Mouse (Mus musculus): ENCODE measurements at regions not wholly inside any gene's neighbourhood (a gene's known extent, or its start where the extent isn't known, plus 50 kb on each side); places are given as distances from the start of the nearest gene placed in this dataset.

- DNase-seq (ENCODE audit: low spot score in 2 of 2), result no peak
These were observed 211.7 kb upstream of the Rbfox1 start for GRCm38 (mm10) chr16:5673372-5673960.

- no peak for DNase-seq (ENCODE audit: low spot score in 2 of 2)
These were observed 212.3 kb upstream of the Rbfox1 start for GRCm38 (mm10) chr16:5672871-5673270.

- DNase-seq (ENCODE audit: low spot score in 2 of 2), result no peak
These were observed 216.7 kb upstream of the Rbfox1 start for GRCm38 (mm10) chr16:5668403-5668967.

- no peak for DNase-seq (ENCODE audit: low spot score in 2 of 2)
These were observed 223.2 kb upstream of the Rbfox1 start for GRCm38 (mm10) chr16:5661918-5662317.

- no peak for DNase-seq (ENCODE audit: low spot score in 2 of 2)
These were observed 233.6 kb upstream of the Rbfox1 start for GRCm38 (mm10) chr16:5651551-5651950.

- DNase-seq (ENCODE audit: low spot score in 2 of 2), result no peak
These were observed 234.2 kb upstream of the Rbfox1 start for GRCm38 (mm10) chr16:5651002-5651401.

GRCm38 (mm10) chr16:5639956-5640355 is 245.2 kb upstream of the Rbfox1 start:
- DNase-seq (ENCODE audit: low spot score in 2 of 2), result no peak

- DNase-seq (ENCODE audit: low spot score in 2 of 2), result no peak
These were observed 255.2 kb upstream of the Rbfox1 start for GRCm38 (mm10) chr16:5629996-5630395.

- DNase-seq (ENCODE audit: low spot score in 2 of 2), result no peak
These were observed 257.2 kb upstream of the Rbfox1 start for GRCm38 (mm10) chr16:5627910-5628309.

- no peak for DNase-seq (ENCODE audit: low spot score in 2 of 2)
These were observed 257.8 kb upstream of the Rbfox1 start for GRCm38 (mm10) chr16:5627117-5627909.

- no peak for DNase-seq (ENCODE audit: low spot score in 2 of 2)
These were observed 260.0 kb upstream of the Rbfox1 start for GRCm38 (mm10) chr16:5625159-5625558.

GRCm38 (mm10) chr16:5620566-5620965 is 264.6 kb upstream of the Rbfox1 start:
- no peak for DNase-seq (ENCODE audit: low spot score in 2 of 2)

- DNase-seq (ENCODE audit: low spot score in 2 of 2), result no peak
These were observed 268.8 kb upstream of the Rbfox1 start for GRCm38 (mm10) chr16:5616356-5616755.

GRCm38 (mm10) chr16:5595359-5595758 is 289.8 kb upstream of the Rbfox1 start:
- no peak for DNase-seq (ENCODE audit: low spot score in 2 of 2)

- DNase-seq (ENCODE audit: low spot score in 2 of 2), result no peak
These were observed 306.8 kb upstream of the Rbfox1 start for GRCm38 (mm10) chr16:5578333-5578732.

GRCm38 (mm10) chr16:5572780-5573179 is 312.4 kb upstream of the Rbfox1 start:
- DNase-seq (ENCODE audit: low spot score in 2 of 2), result no peak

GRCm38 (mm10) chr16:5570619-5571018 is 314.5 kb upstream of the Rbfox1 start:
- DNase-seq (ENCODE audit: low spot score in 2 of 2), result no peak

GRCm38 (mm10) chr16:5569101-5569500 is 313.3 kb upstream of the Eef2kmt start:
- no peak for DNase-seq (ENCODE audit: low spot score in 2 of 2)

- no peak for DNase-seq (ENCODE audit: low spot score in 2 of 2)
These were observed 293.2 kb upstream of the Eef2kmt start for GRCm38 (mm10) chr16:5549026-5549425.

GRCm38 (mm10) chr16:5548602-5549001 is 292.8 kb upstream of the Eef2kmt start:
- no peak for DNase-seq (ENCODE audit: low spot score in 2 of 2)

- DNase-seq (ENCODE audit: low spot score in 2 of 2), result no peak
These were observed 291.0 kb upstream of the Eef2kmt start for GRCm38 (mm10) chr16:5546808-5547207.

- DNase-seq (ENCODE audit: low spot score in 2 of 2), result no peak
These were observed 290.0 kb upstream of the Eef2kmt start for GRCm38 (mm10) chr16:5545801-5546200.

GRCm38 (mm10) chr16:5544436-5544835 is 288.7 kb upstream of the Eef2kmt start:
- no peak for DNase-seq (ENCODE audit: low spot score in 2 of 2)
